Mouse (Mus musculus) ES-E14 (cell line): ENCODE data around the gene Mypop.

Experiments
- HCFC1 ChIP-seq: IDR thresholded peaks from 2 replicates; pipeline ENCODE4 v1.6.1; 2012; ENCODE audit warnings: low read length, inconsistent platforms, borderline replicate concordance; ENCODE audit not compliant: insufficient read depth
- ZC3H11A ChIP-seq: IDR thresholded peaks from 2 replicates; pipeline ENCODE4 v1.6.1; 2012; ENCODE audit warnings: low read depth, mild to moderate bottlenecking, inconsistent platforms, low read length, borderline replicate concordance
- ZNF384 ChIP-seq: IDR thresholded peaks from 2 replicates; pipeline ENCODE4 v1.6.1; 2012; ENCODE audit warnings: low read depth, low read length, inconsistent platforms

GRCm38 (mm10) chr7:19029084-19029653 lies 38.1 kb downstream of the Mypop start:
- no peak for TF ChIP-seq HCFC1
- TF ChIP-seq ZNF384: no peak
- no peak; the same call in 1 of the 2 replicates for TF ChIP-seq ZC3H11A
